Mouse (Mus musculus): ENCODE results near the gene Sestd1. TPM values are rescaled to one million over a fixed set of nuclear protein-coding genes. Genes with fewer than 3 reads are reported as not detected.
A peak's percentile ranks its signal among the peaks of the same experiment; 100 is the strongest.

Gene Sestd1
- polyA plus RNA-seq, 1 experiment: 60.2 TPM

- DNase-seq (ENCODE audit: low read depth): no peak
These were observed 118.3 kb downstream of the Sestd1 start for GRCm38 (mm10) chr2:77162135-77162534.

GRCm38 (mm10) chr2:77157546-77157945 lies 122.8 kb downstream of the Sestd1 start:
- no peak for DNase-seq (ENCODE audit: low read depth)
- TF ChIP-seq CTCF (IDR thresholded peaks at IDR 0.05; ENCODE audit: borderline replicate concordance, extremely low read depth, insufficient read depth, insufficient read length) (no peak), POLR2A (IDR thresholded peaks at IDR 0.05; ENCODE audit: borderline replicate concordance, extremely low read depth, insufficient read depth, insufficient read length, poor library complexity, severe bottlenecking) (no peak)

More at GRCm38 (mm10) chr2:77162135-77162534, 118.3 kb downstream of the Sestd1 start:
- no peak for TF ChIP-seq POLR2A (IDR thresholded peaks at IDR 0.05; ENCODE audit: borderline replicate concordance, extremely low read depth, insufficient read depth, insufficient read length, poor library complexity, severe bottlenecking)
- TF ChIP-seq CTCF (IDR thresholded peaks at IDR 0.05; ENCODE audit: borderline replicate concordance, extremely low read depth, insufficient read depth, insufficient read length): no peak

GRCm38 (mm10) chr2:77154080-77154479 lies 126.3 kb downstream of the Sestd1 start:
- no peak for DNase-seq (ENCODE audit: low read depth)

GRCm38 (mm10) chr2:77151255-77151654 lies 129.1 kb downstream of the Sestd1 start:
- DNase-seq (ENCODE audit: low read depth): no peak
- TF ChIP-seq POLR2A (IDR thresholded peaks at IDR 0.05; ENCODE audit: borderline replicate concordance, extremely low read depth, insufficient read depth, insufficient read length, poor library complexity, severe bottlenecking) (no peak), CTCF (IDR thresholded peaks at IDR 0.05; ENCODE audit: borderline replicate concordance, extremely low read depth, insufficient read depth, insufficient read length) (no peak)

More at GRCm38 (mm10) chr2:77154080-77154479, 126.3 kb downstream of the Sestd1 start:
- TF ChIP-seq POLR2A (IDR thresholded peaks at IDR 0.05; ENCODE audit: borderline replicate concordance, extremely low read depth, insufficient read depth, insufficient read length, poor library complexity, severe bottlenecking) (no peak), CTCF (IDR thresholded peaks at IDR 0.05; ENCODE audit: borderline replicate concordance, extremely low read depth, insufficient read depth, insufficient read length) (no peak)

DNA sequence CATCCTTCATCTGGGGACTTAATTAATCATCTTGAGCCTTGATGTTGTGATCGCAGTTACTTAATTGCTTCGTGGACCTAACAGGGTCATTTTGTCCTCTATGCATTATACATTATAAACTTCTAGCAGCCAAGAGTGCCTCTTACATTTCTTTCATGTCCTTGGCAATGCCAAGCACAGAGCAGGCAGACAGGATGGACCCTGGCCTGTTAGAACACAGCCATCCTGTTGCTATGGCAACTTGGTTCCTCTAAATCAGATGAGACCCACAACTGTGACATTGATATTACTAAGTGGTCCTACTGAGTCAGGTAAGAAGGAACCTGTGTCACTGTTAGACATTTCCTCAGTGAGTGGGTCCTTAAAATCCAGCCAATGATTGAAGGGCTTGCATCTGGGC lies 130.8 kb downstream of the Sestd1 start:
- peak; percentile 58 for DNase-seq (ENCODE audit: low read depth)
- TF ChIP-seq POLR2A (IDR thresholded peaks at IDR 0.05; ENCODE audit: borderline replicate concordance, extremely low read depth, insufficient read depth, insufficient read length, poor library complexity, severe bottlenecking) (no peak), CTCF (IDR thresholded peaks at IDR 0.05; ENCODE audit: borderline replicate concordance, extremely low read depth, insufficient read depth, insufficient read length) (no peak)

DNA sequence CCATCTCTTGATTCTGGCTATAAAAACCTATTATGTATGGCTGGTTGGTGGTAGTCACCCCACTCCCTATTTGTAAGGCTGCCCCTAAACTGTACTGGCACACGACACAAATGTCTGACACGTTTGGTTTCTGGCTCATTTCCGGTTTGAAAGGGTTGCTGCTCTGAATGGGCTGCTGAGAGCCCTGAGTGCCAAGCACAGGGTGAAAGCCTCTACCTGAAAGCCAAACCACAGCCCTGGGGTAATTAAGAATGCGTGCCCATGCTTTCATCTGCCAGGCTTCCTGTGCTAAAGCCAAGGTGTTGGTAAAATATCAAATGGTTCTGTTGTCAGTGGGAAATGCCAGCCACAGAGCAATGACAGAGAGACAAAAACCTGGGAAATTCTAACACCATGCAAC lies 132.2 kb downstream of the Sestd1 start:
- peak; percentile 81 for DNase-seq (ENCODE audit: low read depth)
- TF ChIP-seq CTCF (IDR thresholded peaks at IDR 0.05; ENCODE audit: borderline replicate concordance, extremely low read depth, insufficient read depth, insufficient read length): no peak
- no peak for TF ChIP-seq POLR2A (IDR thresholded peaks at IDR 0.05; ENCODE audit: borderline replicate concordance, extremely low read depth, insufficient read depth, insufficient read length, poor library complexity, severe bottlenecking)

DNA sequence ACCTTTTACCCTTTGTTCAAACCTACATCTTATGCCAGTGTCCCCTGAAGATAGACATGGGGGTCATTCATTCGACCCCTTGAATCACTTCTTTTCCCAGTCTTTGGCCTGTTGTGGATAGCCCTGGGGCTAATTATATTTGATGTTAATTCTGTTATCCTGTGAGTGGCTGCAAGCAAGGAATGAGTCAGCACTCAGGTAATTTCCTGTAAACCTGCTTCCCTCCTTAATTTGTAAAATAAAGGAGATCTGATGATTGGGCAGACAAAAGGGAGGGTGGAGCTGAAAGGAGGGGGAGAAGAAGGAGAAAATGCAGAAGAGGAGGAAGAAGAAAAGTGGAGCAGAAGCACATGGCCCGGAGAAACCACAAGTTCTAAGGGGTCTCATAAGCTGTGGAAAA lies 133.4 kb downstream of the Sestd1 start:
- DNase-seq (ENCODE audit: low read depth): no peak
- TF ChIP-seq POLR2A (IDR thresholded peaks at IDR 0.05; ENCODE audit: borderline replicate concordance, extremely low read depth, insufficient read depth, insufficient read length, poor library complexity, severe bottlenecking) (no peak), CTCF (IDR thresholded peaks at IDR 0.05; ENCODE audit: borderline replicate concordance, extremely low read depth, insufficient read depth, insufficient read length) (no peak)

DNA sequence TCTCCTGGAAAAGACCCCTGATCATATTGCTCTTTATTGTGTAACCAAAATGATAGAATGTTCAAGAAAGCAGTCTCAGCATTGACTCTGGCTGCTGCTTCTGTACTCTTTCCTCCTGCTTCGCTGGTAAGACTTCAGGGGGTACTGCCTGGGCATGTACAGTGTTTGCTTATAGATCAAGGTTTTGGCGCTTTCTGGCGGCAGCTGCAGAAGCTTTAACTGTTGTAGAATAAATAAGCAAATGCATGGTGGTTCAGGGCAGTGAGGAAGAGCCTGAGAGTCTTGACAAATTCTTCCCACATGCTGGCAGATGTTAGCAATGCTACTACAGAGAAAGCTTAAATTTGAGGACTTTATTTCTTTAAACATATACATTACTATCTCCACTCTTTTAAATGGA lies 134.1 kb downstream of the Sestd1 start:
- TF ChIP-seq CTCF (IDR thresholded peaks at IDR 0.05; ENCODE audit: borderline replicate concordance, extremely low read depth, insufficient read depth, insufficient read length): no peak
- no peak for TF ChIP-seq POLR2A (IDR thresholded peaks at IDR 0.05; ENCODE audit: borderline replicate concordance, extremely low read depth, insufficient read depth, insufficient read length, poor library complexity, severe bottlenecking)
- peak; percentile 28 for DNase-seq (ENCODE audit: low read depth)

- TF ChIP-seq POLR2A (IDR thresholded peaks at IDR 0.05; ENCODE audit: borderline replicate concordance, extremely low read depth, insufficient read depth, insufficient read length, poor library complexity, severe bottlenecking) (no peak), CTCF (IDR thresholded peaks at IDR 0.05; ENCODE audit: borderline replicate concordance, extremely low read depth, insufficient read depth, insufficient read length) (no peak)
- DNase-seq (ENCODE audit: low read depth): no peak
These were observed 136.9 kb downstream of the Sestd1 start for GRCm38 (mm10) chr2:77143536-77143935.

- TF ChIP-seq CTCF (IDR thresholded peaks at IDR 0.05; ENCODE audit: borderline replicate concordance, extremely low read depth, insufficient read depth, insufficient read length) (no peak), POLR2A (IDR thresholded peaks at IDR 0.05; ENCODE audit: borderline replicate concordance, extremely low read depth, insufficient read depth, insufficient read length, poor library complexity, severe bottlenecking) (no peak)
These were observed 141.5 kb downstream of the Sestd1 start for GRCm38 (mm10) chr2:77138879-77139278.

GRCm38 (mm10) chr2:77134906-77135305 lies 145.5 kb downstream of the Sestd1 start:
- no peak for DNase-seq (ENCODE audit: low read depth)
- no peak for TF ChIP-seq POLR2A (IDR thresholded peaks at IDR 0.05; ENCODE audit: borderline replicate concordance, extremely low read depth, insufficient read depth, insufficient read length, poor library complexity, severe bottlenecking)
- TF ChIP-seq CTCF (IDR thresholded peaks at IDR 0.05; ENCODE audit: borderline replicate concordance, extremely low read depth, insufficient read depth, insufficient read length): no peak

More at GRCm38 (mm10) chr2:77138879-77139278, 141.5 kb downstream of the Sestd1 start:
- no peak for DNase-seq (ENCODE audit: low read depth)

DNA sequence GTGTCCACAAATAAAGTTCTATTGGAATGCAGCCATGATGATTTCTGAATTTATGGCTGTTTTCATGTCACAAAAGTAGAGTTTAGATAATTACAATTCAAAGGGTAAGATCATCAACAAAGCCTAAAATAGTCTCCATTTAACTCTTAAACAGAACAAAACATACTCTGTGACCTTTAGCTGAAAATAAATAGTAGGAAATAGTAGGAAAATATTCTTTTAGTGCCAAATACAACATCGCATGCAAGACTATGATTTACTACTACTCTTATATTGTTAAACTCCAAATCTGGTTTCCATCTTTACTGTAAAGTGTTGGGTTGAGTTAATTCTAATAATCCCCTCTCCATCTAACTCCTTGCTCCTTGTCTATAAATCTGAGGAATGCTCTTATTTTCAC lies 147.0 kb downstream of the Sestd1 start:
- DNase-seq (ENCODE audit: low read depth): no peak
- TF ChIP-seq CTCF (IDR thresholded peaks at IDR 0.05; ENCODE audit: borderline replicate concordance, extremely low read depth, insufficient read depth, insufficient read length) (no peak), POLR2A (IDR thresholded peaks at IDR 0.05; ENCODE audit: borderline replicate concordance, extremely low read depth, insufficient read depth, insufficient read length, poor library complexity, severe bottlenecking) (no peak)

Other genes with a start within 250 kb of the Sestd1 start
- 3.8 and 5.1 TPM in 2 replicates for gene Ccdc141, start 110.0 kb downstream of the Sestd1 start, polyA plus RNA-seq (2012; rRNA removed)

All from brain, embryonic 14.5 days (tissue).